Mouse (Mus musculus) kidney, postnatal 0 days (tissue): ENCODE measurements around the gene Eps8l1. TPM values are rescaled to one million over a fixed set of nuclear protein-coding genes. Genes with fewer than 3 reads are reported as not detected.

Source experiments
- ATAC-seq: fragments of 200-750 bp; cut with Nextera tagmentation; replicated peaks from 2 replicates; pipeline ENCODE4 v1.8.0; 2017; ENCODE audit warnings: low read depth, moderate number of reproducible peaks, moderate TSS enrichment, moderate library complexity; ENCODE audit not compliant: low FRiP score
- DNase-seq: peaks from one replicate; pipeline ENCODE4 v3.0.0-alpha.2; 2016; ENCODE audit warnings: low spot score
- H3K27ac ChIP-seq: fragments of 300-500 bp; sonication (generic); 2 replicates; pipeline ENCODE4 v1.5.1; 2014; ENCODE audit warnings: mild to moderate bottlenecking
- H3K27me3 ChIP-seq: fragments of 300-500 bp; sonication (generic); 2 replicates; pipeline ENCODE4 v1.6.1; 2014; ENCODE audit warnings: low read length, mixed read lengths; ENCODE audit not compliant: insufficient read depth
- H3K36me3 ChIP-seq: fragments of 300-500 bp; sonication (generic); 2 replicates; pipeline ENCODE4 v1.6.1; 2014; ENCODE audit warnings: low read length, mixed read lengths; ENCODE audit not compliant: insufficient read depth
- H3K4me1 ChIP-seq: fragments of 300-500 bp; sonication (generic); replicated peaks from 2 replicates; pipeline ENCODE4 v1.6.1; 2014; ENCODE audit warnings: antibody characterized with exemption, low read length, mixed read lengths; ENCODE audit not compliant: insufficient read depth
- H3K4me2 ChIP-seq: fragments of 300-500 bp; sonication (generic); 2 replicates; pipeline ENCODE4 v1.6.1; 2014; ENCODE audit warnings: mild to moderate bottlenecking, low read length, moderate library complexity, mixed read lengths
- H3K4me3 ChIP-seq: fragments of 300-500 bp; sonication (generic); replicated peaks from 2 replicates; pipeline ENCODE4 v1.5.1; 2014; ENCODE audit warnings: low read depth, low read length
- H3K9ac ChIP-seq: fragments of 300-500 bp; sonication (generic); 2 replicates; pipeline ENCODE4 v1.6.1; 2014; ENCODE audit warnings: low read depth, low read length
- H3K9me3 ChIP-seq: fragments of 300-500 bp; sonication (generic); replicated peaks from 2 replicates; pipeline ENCODE4 v1.6.1; 2016; ENCODE audit warnings: low read length, inconsistent platforms, mixed read lengths
- CTCF ChIP-seq: IDR thresholded peaks from 2 replicates; pipeline ENCODE4 v1.5.1; 2016; ENCODE audit warnings: antibody characterized with exemption, low read depth, mild to moderate bottlenecking, moderate library complexity
- WGBS: fragments of 180-500 bp; shearing (Covaris S2); extraction: QIAGEN DNeasy Blood & Tissue Kit; methylation state at CpG from one replicate; pipeline ENCODE4 v1.1.7; 2014; 5-methylcytosine and 5-hydroxymethylcytosine counted together
- polyA plus RNA-seq: library from polyadenylated mRNA; unstranded; fragments of >200 nt; fragmentation: Nextera tagmentation; extraction: Ambion mirVana; gene quantifications from 2 replicates; pipeline ENCODE4 v1.2.1, GENCODE M21; 2015

The Eps8l1 gene
- polyA plus RNA-seq, 1 experiment from 2014 or later = 12.8 TPM

- H3K27me3 ChIP-seq = no peaks in the 10 kb centered on the region
- TF ChIP-seq CTCF = no peak
- no peak for ATAC-seq
- H3K27ac ChIP-seq = 0 out of 2 replicates have a peak overlapping the region, but pooled peaks have one; percentile 5
- H3K9me3 ChIP-seq = no peaks in the 10 kb centered on the region
- H3K4me3 ChIP-seq = no peak overlapping the region
- H3K4me2 ChIP-seq = no peak overlapping the region
- H3K36me3 ChIP-seq = no peaks in the 10 kb centered on the region
- DNase-seq = no peak
- H3K9ac ChIP-seq = no peak overlapping the region
- WGBS = 61% methylated on average over 8 of the region's 8 CpGs
- 0 out of 2 replicates have a peak, but pooled peaks cover 10% of the 10 kb centered on the region for H3K4me1 ChIP-seq
Measured at GRCm38 (mm10) chr7:4511489-4512224, 51.2 kb downstream of the Eps8l1 start.

- no peaks in the 10 kb centered on the region for H3K27me3 ChIP-seq
- no peaks in the 10 kb centered on the region for H3K36me3 ChIP-seq
- H3K9ac ChIP-seq = no peak overlapping the region
- 33% methylated on average over 13 of the region's 13 CpGs for WGBS
- H3K4me3 ChIP-seq = no peak overlapping the region
- H3K9me3 ChIP-seq = no peaks in the 10 kb centered on the region
- H3K27ac ChIP-seq = no peak overlapping the region
- no peak overlapping the region for H3K4me2 ChIP-seq
- H3K4me1 ChIP-seq = 0 out of 2 replicates have a peak, but pooled peaks cover 10% of the 10 kb centered on the region
- ATAC-seq (no peak), DNase-seq (peak; percentile 68)
- peak; percentile 87 for TF ChIP-seq CTCF
Measured at GRCm38 (mm10) chr7:4513236-4513635, 52.8 kb downstream of the Eps8l1 start.

DNA sequence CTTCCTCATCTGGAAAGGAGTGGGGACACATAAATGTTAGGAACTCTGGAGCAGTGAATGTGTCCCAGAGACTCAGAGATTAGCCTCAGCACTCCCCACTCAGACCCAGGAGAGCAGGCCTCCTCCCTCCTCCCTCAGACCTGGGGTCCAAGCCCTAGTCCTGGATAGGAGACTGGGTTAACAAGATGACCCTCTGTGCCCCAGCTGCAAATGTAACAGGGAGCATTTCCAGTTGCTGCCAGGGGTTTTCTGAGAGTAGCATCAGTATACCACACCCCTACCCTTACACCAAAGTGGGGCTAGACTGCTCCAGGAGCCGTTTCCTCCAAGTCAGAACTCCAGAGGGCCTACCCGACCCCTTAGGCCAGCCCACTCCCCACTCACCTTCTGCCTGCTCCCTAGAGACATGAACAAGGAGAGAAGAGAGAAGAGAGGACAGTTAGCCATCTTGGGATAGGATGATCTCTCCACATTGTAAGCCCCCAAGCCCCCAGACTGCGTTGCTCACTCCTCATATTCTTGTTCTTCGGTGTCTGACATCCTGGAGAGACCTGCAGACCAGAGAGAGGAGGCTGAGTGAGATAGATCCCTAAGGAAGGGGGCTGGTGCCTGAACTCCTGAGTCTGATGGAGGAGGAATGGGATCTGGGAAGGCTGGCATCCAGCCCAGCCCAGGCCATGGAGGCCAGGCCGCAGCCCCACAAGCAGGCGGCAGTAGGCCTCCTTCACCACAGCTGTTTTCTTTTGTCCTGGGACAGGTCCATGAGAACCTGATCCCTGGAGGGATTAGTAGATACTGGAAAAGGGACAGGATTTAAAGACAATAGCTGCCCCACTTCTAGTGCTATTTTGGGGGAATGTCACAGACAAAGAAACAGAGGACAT, 53.6 kb downstream of the Eps8l1 start:
- Histone ChIP-seq H3K27me3 (no peaks in the 10 kb centered on the region), H3K4me2 (no peak overlapping the region), H3K4me1 (0 out of 2 replicates have a peak, but pooled peaks cover 10% of the 10 kb centered on the region), H3K36me3 (no peaks in the 10 kb centered on the region), H3K9me3 (no peaks in the 10 kb centered on the region), H3K27ac (peak overlapping the region; percentile 60; the same call in 1 of the 2 replicates), H3K4me3 (no peak overlapping the region), H3K9ac (no peak overlapping the region)
- 53% methylated on average over 6 of the region's 6 CpGs for WGBS
- ATAC-seq = no peak
- DNase-seq = peak; percentile 60
- TF ChIP-seq CTCF = no peak

DNA sequence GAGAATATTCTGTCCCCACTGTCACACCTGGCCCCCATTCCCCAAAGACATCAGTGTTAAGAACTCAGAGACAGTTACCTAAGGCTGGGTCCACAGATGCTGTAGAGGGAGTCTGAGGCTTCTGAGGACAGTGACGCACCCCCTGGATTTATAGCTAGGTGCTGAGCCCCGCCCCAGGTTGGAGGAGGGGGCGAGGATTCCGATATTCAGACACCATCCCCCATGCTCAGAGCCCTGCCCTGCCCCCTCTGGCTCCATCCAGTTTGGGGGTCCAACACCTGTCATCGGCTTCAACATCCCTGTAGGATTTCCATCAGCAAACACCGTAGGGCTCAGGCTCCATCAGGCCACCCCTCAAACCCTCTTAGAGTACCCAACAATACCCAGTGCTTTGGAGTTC, 55.4 kb downstream of the Eps8l1 start:
- no peaks in the 10 kb centered on the region for H3K9me3 ChIP-seq

GRCm38 (mm10) chr7:4516332-4517050, 56.0 kb downstream of the Eps8l1 start, which contains the start of gene Tnnt1:
Gene Tnnt1 (minus strand): TSS chr7:4516382.
- H3K36me3 ChIP-seq = no peaks in the 10 kb centered on the region
- no peak for DNase-seq
- H3K4me1 ChIP-seq = peaks cover 17% of the 10 kb centered on the region; the same call in 1 of the 2 replicates
- no peak for TF ChIP-seq CTCF
- no peak within 1 kb of the TSS for H3K4me2 ChIP-seq
- no peak within 1 kb of the TSS for H3K27ac ChIP-seq
- no peak within 1 kb of the TSS for H3K9ac ChIP-seq
- no peaks in the 10 kb centered on the region for H3K9me3 ChIP-seq
- H3K4me3 ChIP-seq = no peak within 1 kb of the TSS
- no peak; the same call in 1 of the 2 replicates for ATAC-seq
- no peaks in the 10 kb centered on the region for H3K27me3 ChIP-seq
- WGBS = 18% methylated on average over 4 of the region's 4 CpGs

More for the DNA sequence above, 55.4 kb downstream of the Eps8l1 start:
- H3K4me1 ChIP-seq = peaks cover 14% of the 10 kb centered on the region; the same call in 1 of the 2 replicates
- DNase-seq = no peak
- H3K4me3 ChIP-seq = no peak overlapping the region
- H3K4me2 ChIP-seq = no peak overlapping the region
- H3K9ac ChIP-seq = no peak overlapping the region
- no peaks in the 10 kb centered on the region for H3K27me3 ChIP-seq
- no peaks in the 10 kb centered on the region for H3K36me3 ChIP-seq
- no peak for ATAC-seq
- TF ChIP-seq CTCF = no peak
- 46% methylated on average over 6 of the region's 6 CpGs for WGBS
- no peak overlapping the region for H3K27ac ChIP-seq
